Mouse (Mus musculus) embryonic fibroblast, embryonic 13.5 days (primary cell): ENCODE results near the gene Il1rap.

ENCODE experiments used
- CTCF ChIP-seq: IDR thresholded peaks from 2 replicates; pipeline ENCODE4 v1.5.1; 2011; ENCODE audit warnings: mild to moderate bottlenecking, control low read depth, low read length, moderate library complexity, borderline replicate concordance; ENCODE audit not compliant: insufficient read depth
- POLR2A ChIP-seq: IDR thresholded peaks from 2 replicates; pipeline ENCODE4 v1.6.1; 2011; ENCODE audit warnings: low read depth, mild to moderate bottlenecking, control low read depth, low read length, moderate library complexity

DNA sequence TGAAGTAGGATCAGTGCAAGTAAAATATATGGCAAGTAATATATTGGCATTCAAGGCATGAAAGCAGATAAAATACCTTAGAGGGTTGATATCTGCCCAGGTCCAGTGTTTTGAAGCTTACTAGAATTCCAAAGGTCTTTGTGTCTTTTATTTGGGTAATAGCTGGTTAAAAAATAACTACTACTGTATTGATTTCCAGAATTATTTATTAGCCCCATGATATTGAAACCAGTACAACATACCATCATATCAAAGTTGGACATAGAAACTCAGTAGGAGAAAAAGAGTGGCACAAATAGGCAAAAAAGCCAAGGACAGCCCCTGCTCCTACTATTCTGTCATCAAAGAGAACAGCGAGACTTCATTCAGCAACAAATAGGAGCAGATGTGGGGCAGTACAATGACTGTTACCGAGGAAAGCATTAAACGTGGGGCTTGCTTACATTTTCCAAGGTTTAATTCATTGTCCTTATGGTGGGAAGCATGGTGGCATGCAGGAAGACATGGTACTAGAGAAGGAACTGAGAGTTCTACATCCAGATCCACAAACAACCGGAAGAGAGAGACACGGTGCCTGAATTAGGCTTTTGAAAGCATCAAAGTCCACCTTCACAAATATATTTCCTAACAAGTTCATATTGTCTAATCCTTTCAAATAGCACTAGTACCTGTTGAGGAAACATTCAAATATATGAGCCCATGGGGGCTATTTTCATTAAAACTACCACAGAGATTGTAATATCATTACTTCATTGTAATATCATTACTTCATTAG lies 174.1 kb downstream of the Il1rap start:
- no peak for TF ChIP-seq CTCF
- TF ChIP-seq POLR2A, result no peak
